Mouse (Mus musculus) testis, adult 2 months (tissue): ENCODE data around the gene Thada.

ENCODE experiments used
- CTCF ChIP-seq: fragments of 200-500 bp; IDR thresholded peaks from 2 replicates; pipeline ENCODE4 v1.5.1; 2012; ENCODE audit warnings: low read depth, mild to moderate bottlenecking, inconsistent platforms, low read length, moderate library complexity; ENCODE audit not compliant: control insufficient read depth, insufficient read depth, insufficient replicate concordance
- POLR2A ChIP-seq: fragments of 200-500 bp; IDR thresholded peaks from 2 replicates; pipeline ENCODE4 v1.6.1; 2012; ENCODE audit warnings: low read depth, mild to moderate bottlenecking, inconsistent platforms, low read length, moderate library complexity; ENCODE audit not compliant: control insufficient read depth

GRCm38 (mm10) chr17:84158891-84159290, 307.1 kb downstream of the Thada start:
- TF ChIP-seq CTCF = no peak
- no peak for TF ChIP-seq POLR2A
